ENCODE assay signal across 8 mouse cellular contexts in genomic region chr11:100938711-100939511, GRCm38 (mm10). TPM values are rescaled to one million over a fixed set of nuclear protein-coding genes. Genes with fewer than 3 reads are reported as not detected.
DNase-seq lines count a peak whose midpoint lies in the region; ATAC-seq and TF ChIP-seq lines count a peak whose summit lies in the region.

No protein-coding gene starts in this region.

- no peaks in the 10 kb centered on the region for H3K27me3 ChIP-seq in C2C12 (ENCODE audit: control insufficient read depth, insufficient read depth, insufficient read length)
- H3K27me3 ChIP-seq in heart, embryonic 16.5 days (ENCODE audit: control insufficient read depth, insufficient read depth, low read length), result no peaks in the 10 kb centered on the region
- no peaks in the 10 kb centered on the region for H3K27me3 ChIP-seq in limb, embryonic 14.5 days (ENCODE audit: control insufficient read depth, insufficient read depth, low read length)
- no peaks in the 10 kb centered on the region for H3K27me3 ChIP-seq in midbrain, postnatal 0 days (ENCODE audit: insufficient read depth, low read length)

- peak overlapping the region; percentile 89 for H3K9ac ChIP-seq in heart, embryonic 16.5 days (ENCODE audit: low read length)
- H3K9ac ChIP-seq in limb, embryonic 14.5 days (ENCODE audit: low read depth, low read length, severe bottlenecking), result peak overlapping the region; percentile 89
- peak overlapping the region; percentile 93 for H3K9ac ChIP-seq in midbrain, postnatal 0 days (replicated peaks; ENCODE audit: low read length, poor library complexity, severe bottlenecking)

- no peak for TF ChIP-seq POLR2A in limb, embryonic 14.5 days (IDR thresholded peaks at IDR 0.05; ENCODE audit: borderline replicate concordance, extremely low read depth, insufficient read depth, insufficient read length)

- H3K79me2 ChIP-seq in C2C12 (ENCODE audit: control insufficient read depth, insufficient read depth), result peaks cover 51% of the 10 kb centered on the region

- no peaks in the 10 kb centered on the region for H3K9me3 ChIP-seq in heart, embryonic 16.5 days (replicated peaks; ENCODE audit: control insufficient read depth, low read length)
- H3K9me3 ChIP-seq in limb, embryonic 14.5 days (ENCODE audit: control insufficient read depth, low read length), result no peaks in the 10 kb centered on the region
- H3K9me3 ChIP-seq in midbrain, postnatal 0 days (ENCODE audit: low read length), result no peaks in the 10 kb centered on the region

- H3K4me3 ChIP-seq in C2C12 (ENCODE audit: insufficient read depth, poor library complexity, severe bottlenecking), result peak overlapping the region; percentile 94
- peak overlapping the region; percentile 90 for H3K4me3 ChIP-seq in heart, embryonic 16.5 days (ENCODE audit: low read length)
- peak overlapping the region; percentile 95 for H3K4me3 ChIP-seq in limb, embryonic 14.5 days (replicated peaks; ENCODE audit: low read length)
- H3K4me3 ChIP-seq in midbrain, postnatal 0 days (ENCODE audit: low read depth, low read length), result peak overlapping the region; percentile 88

- WGBS in heart, embryonic 16.5 days, result under 1% methylated on average over 45 of the region's 48 CpGs
- under 1% methylated on average over 48 of the region's 48 CpGs for WGBS in limb, embryonic 14.5 days
- under 1% methylated on average over 38 of the region's 48 CpGs for WGBS in midbrain, postnatal 0 days

- peak; percentile 34 to 43 for DNase-seq in cerebellum, adult 18-20 months
- DNase-seq in cerebellum, adult 9-10 months, result no peak
- peak; percentile 45 to 51 for DNase-seq in cerebellum, postnatal 14 days
- no peak for DNase-seq in limb, embryonic 14.5 days (ENCODE audit: low spot score)
- DNase-seq in midbrain, postnatal 0 days (ENCODE audit: low spot score), result no peak
- DNase-seq in ovary, postnatal 10 days (ENCODE audit: low spot score), result no peak

- H3K4me2 ChIP-seq in heart, embryonic 16.5 days (ENCODE audit: low read depth, low read length), result peak overlapping the region; percentile 83
- peak overlapping the region; percentile 61 for H3K4me2 ChIP-seq in limb, embryonic 14.5 days (replicated peaks; ENCODE audit: low read depth, low read length, severe bottlenecking)
- H3K4me2 ChIP-seq in midbrain, postnatal 0 days (ENCODE audit: low read depth, low read length, poor library complexity, severe bottlenecking), result peak overlapping the region; percentile 74

- peaks cover 34% of the 10 kb centered on the region for H3K4me1 ChIP-seq in heart, embryonic 16.5 days (ENCODE audit: control insufficient read depth, insufficient read depth, low read length)
- peaks cover 16% of the 10 kb centered on the region for H3K4me1 ChIP-seq in limb, embryonic 14.5 days (ENCODE audit: control insufficient read depth, insufficient read depth, low read length)
- no peaks in the 10 kb centered on the region for H3K4me1 ChIP-seq in midbrain, postnatal 0 days (ENCODE audit: insufficient read depth, low read length)

- peak overlapping the region; percentile 85 for H3ac ChIP-seq in C2C12 (ENCODE audit: control insufficient read depth, insufficient read length, low read depth)

- H3K79me3 ChIP-seq in C2C12 (ENCODE audit: low read depth), result peaks cover 9% of the 10 kb centered on the region

- no peak for TF ChIP-seq CTCF in C2C12 (IDR thresholded peaks at IDR 0.05; ENCODE audit: control insufficient read depth, insufficient read depth, insufficient read length)
- no peak for TF ChIP-seq CTCF in midbrain, postnatal 0 days (IDR thresholded peaks at IDR 0.05)

- peak; percentile 11; the same call in 1 of the 2 replicates for ATAC-seq in heart, embryonic 16.5 days (replicated peaks; ENCODE audit: extremely low read depth, insufficient read depth, low FRiP score)
- no peak for ATAC-seq in limb, embryonic 14.5 days (ENCODE audit: low FRiP score, low read depth)
- ATAC-seq in midbrain, postnatal 0 days (ENCODE audit: low FRiP score), result peak; percentile 99

- no peaks in the 10 kb centered on the region for H3K36me3 ChIP-seq in C2C12 (ENCODE audit: control insufficient read depth, insufficient read depth)
- no peaks in the 10 kb centered on the region for H3K36me3 ChIP-seq in heart, embryonic 16.5 days (ENCODE audit: control insufficient read depth, insufficient read depth)
- H3K36me3 ChIP-seq in limb, embryonic 14.5 days (ENCODE audit: control insufficient read depth, insufficient read depth, low read length), result no peaks in the 10 kb centered on the region
- no peaks in the 10 kb centered on the region for H3K36me3 ChIP-seq in midbrain, postnatal 0 days (ENCODE audit: insufficient read depth, low read length)

- H3K27ac ChIP-seq in heart, embryonic 16.5 days (ENCODE audit: low read length), result peak overlapping the region; percentile 90
- H3K27ac ChIP-seq in limb, embryonic 14.5 days (replicated peaks; ENCODE audit: low read depth, low read length), result peak overlapping the region; percentile 79
- H3K27ac ChIP-seq in midbrain, postnatal 0 days (ENCODE audit: low read depth, low read length), result peak overlapping the region; percentile 74

TF ChIP-seq in C2C12, 6 proteins besides CTCF, POLR2A, EP300 and RAD21:
- TF ChIP-seq MYOG (IDR thresholded peaks at IDR 0.05; ENCODE audit: control insufficient read depth, extremely low read depth, insufficient read length) (no peak), USF1 (IDR thresholded peaks at IDR 0.05; ENCODE audit: low read depth) (no peak), FOSL1 (IDR thresholded peaks at IDR 0.05; ENCODE audit: insufficient read depth, low read length, poor library complexity, severe bottlenecking) (no peak), MYOD1 (IDR thresholded peaks at IDR 0.05; ENCODE audit: control insufficient read depth, insufficient read length, low read depth) (no peak), CEBPB (IDR thresholded peaks at IDR 0.05; ENCODE audit: low read depth) (no peak), MAX (IDR thresholded peaks at IDR 0.05) (no peak)

RNA-seq across cellular contexts. Expression of gene Stat3, which starts 0.4 kb away (rescaled TPM):
- 36.1 TPM for polyA plus RNA-seq in C2C12 (2012; fragmentation: generic; extraction: Trizol)
- polyA plus RNA-seq in heart, embryonic 16.5 days (2015; fragmentation: Nextera tagmentation; extraction: Ambion mirVana), result 60.4 and 64.9 TPM in 2 replicates
- 56.1 and 66.2 TPM in 2 replicates for polyA plus RNA-seq in limb, embryonic 14.5 days (2012; rRNA removed)
- 63.0 and 65.9 TPM in 2 replicates for polyA plus RNA-seq in limb, embryonic 14.5 days (2014; fragmentation: Nextera tagmentation; extraction: Ambion mirVana)
- total RNA-seq in midbrain, postnatal 0 days (2014; rRNA removed), result 37.8 and 47.1 TPM in 2 replicates
- 34.2 and 40.8 TPM in 2 replicates for polyA plus RNA-seq in midbrain, postnatal 0 days (2015; fragmentation: Nextera tagmentation; extraction: Ambion mirVana)

RNA-seq across cellular contexts. Expression of gene Cavin1, which starts 31.8 kb away (rescaled TPM):
- 418 TPM for polyA plus RNA-seq in C2C12 (2012; fragmentation: generic; extraction: Trizol)
- 428 and 460 TPM in 2 replicates for polyA plus RNA-seq in heart, embryonic 16.5 days (2015; fragmentation: Nextera tagmentation; extraction: Ambion mirVana)
- polyA plus RNA-seq in limb, embryonic 14.5 days (2012; rRNA removed), result 81.3 and 96.8 TPM in 2 replicates
- polyA plus RNA-seq in limb, embryonic 14.5 days (2014; fragmentation: Nextera tagmentation; extraction: Ambion mirVana), result 128 and 135 TPM in 2 replicates
- 24.8 and 26.0 TPM in 2 replicates for total RNA-seq in midbrain, postnatal 0 days (2014; rRNA removed)
- 46.0 and 47.5 TPM in 2 replicates for polyA plus RNA-seq in midbrain, postnatal 0 days (2015; fragmentation: Nextera tagmentation; extraction: Ambion mirVana)

Comparison
In these comparisons a context has a peak if more than half of its experiments do, and no peak if none do; other contexts are left out.
1. DNase-seq: peak in cerebellum, adult 18-20 months (2 of 2) and cerebellum, postnatal 14 days (2 of 2); none in cerebellum, adult 9-10 months (single experiment), limb, embryonic 14.5 days (single experiment), midbrain, postnatal 0 days (single experiment) and ovary, postnatal 10 days (single experiment).
2. Peak in every context shown above with its lines, with median percentiles within 50 percentile points of each other: H3K4me3 ChIP-seq, H3K27ac ChIP-seq, H3K4me2 ChIP-seq and H3K9ac ChIP-seq.